Mouse (Mus musculus) lung, postnatal 10 days (tissue): ENCODE measurements around the gene Nop53.
A peak's percentile ranks its signal among the peaks of the same experiment; 100 is the strongest.

Experiments used
- DNase-seq: peaks from one replicate; pipeline ENCODE4 v3.0.0; 2021

Gene Nop53

GRCm38 (mm10) chr7:15955509-15955908 lies 9.6 kb upstream of the Nop53 start:
- DNase-seq: peak; percentile 72

GRCm38 (mm10) chr7:15954978-15955443 lies 9.1 kb upstream of the Nop53 start:
- DNase-seq: peak; percentile 94

DNA sequence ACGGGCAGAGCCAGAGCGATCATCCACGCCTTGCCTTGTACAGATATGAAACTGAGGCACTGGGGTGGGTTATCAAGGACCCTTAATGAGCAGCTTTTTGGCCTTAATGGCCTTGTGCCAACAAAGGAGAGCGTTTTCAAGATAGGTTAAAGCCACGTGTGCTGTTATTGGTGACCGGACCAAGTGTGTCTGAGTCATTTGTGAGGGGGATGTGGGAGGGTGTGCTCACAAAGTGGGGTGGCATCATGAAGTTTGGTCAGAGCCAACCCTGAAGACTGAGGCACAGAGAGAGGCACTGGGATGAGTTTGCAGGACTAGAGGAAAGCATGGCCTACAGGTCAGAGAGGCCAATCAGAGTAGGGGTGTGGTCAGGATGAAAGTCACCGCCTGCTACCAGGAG lies 8.6 kb upstream of the Nop53 start:
- DNase-seq: no peak

GRCm38 (mm10) chr7:15953307-15954074 lies 7.6 kb upstream of the Nop53 start:
- DNase-seq: peak; percentile 53

- no peak for DNase-seq
Measured at GRCm38 (mm10) chr7:15952416-15952815, 6.5 kb upstream of the Nop53 start.

DNA sequence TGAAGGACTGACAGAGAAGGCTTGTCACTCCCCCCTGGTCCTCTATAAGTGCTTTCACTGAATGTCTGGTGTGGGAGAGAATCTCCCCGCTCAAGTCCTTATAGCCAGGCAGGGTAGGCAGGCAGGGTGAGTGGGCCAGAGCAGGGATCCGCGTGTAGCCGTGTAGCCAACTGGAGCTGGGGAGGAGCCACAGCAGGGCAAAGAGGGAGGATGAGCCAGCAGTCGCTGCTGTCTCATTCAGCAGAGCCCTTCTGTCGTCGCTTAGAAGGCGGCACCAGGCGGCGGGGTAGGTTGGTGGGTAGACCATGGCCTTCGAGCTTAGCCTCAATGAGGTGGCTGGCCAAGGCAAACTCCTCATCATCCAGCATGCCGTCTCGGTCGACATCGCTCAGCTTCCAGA lies 4.1 kb upstream of the Nop53 start:
- no peak for DNase-seq

DNA sequence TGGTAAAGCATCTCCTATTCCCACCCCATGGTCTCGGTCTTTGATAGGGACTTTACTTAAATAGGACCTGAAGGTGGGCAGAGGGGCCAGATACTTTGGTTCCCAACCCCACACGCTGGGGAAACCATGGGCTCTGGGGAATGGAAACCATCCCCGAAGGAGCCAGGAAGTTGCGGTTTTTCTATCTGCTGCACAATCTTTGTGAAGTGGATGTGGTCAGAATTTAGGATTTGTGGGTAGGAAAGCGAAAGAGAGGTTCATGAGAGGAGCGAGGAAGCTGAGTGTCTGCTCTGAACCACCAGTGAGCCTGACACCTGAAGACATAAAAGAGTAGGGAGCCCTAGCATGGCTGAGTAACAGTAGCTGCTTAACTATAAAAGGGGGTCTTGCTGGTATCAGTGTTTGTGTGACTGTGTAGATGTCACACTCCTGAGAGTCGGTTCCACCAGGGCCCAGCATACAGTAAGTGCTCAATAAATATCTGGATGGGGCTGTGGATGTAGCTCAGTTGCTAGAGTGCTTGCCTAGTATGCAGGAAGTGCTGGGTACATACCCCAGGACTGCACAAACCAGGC lies 3.4 kb upstream of the Nop53 start:
- DNase-seq: no peak

GRCm38 (mm10) chr7:15948381-15948941 lies 2.6 kb upstream of the Nop53 start:
- peak; percentile 94 for DNase-seq

DNA sequence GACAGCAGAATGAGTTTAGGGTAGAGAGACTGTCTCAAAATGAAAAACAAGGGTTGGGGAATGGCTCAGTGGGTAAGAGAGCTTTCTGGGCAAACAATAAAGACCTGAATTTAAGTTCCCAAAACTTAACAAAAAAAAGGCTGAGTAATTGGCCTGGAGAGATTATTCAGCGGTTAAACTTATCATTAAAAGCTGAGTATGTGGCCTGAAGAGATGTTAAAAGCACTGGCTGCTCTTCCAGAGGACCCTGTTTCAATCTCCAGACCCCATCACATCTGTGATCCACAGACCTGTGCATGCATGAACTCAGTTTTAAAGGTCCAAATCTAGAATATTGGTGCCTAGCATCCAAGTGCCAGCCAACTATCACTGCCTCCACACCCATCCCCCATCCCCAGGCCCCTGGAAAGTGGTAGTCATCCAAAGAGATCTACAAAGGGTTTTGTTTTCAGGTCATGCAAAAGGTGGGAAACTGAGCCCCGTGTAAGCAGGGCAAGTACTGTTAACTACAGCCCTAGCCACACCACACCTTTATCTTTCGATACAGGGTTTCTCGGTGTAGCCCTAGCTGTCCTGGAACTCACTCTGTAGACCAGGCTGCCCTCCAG lies 1.9 kb upstream of the Nop53 start:
- no peak for DNase-seq

DNA sequence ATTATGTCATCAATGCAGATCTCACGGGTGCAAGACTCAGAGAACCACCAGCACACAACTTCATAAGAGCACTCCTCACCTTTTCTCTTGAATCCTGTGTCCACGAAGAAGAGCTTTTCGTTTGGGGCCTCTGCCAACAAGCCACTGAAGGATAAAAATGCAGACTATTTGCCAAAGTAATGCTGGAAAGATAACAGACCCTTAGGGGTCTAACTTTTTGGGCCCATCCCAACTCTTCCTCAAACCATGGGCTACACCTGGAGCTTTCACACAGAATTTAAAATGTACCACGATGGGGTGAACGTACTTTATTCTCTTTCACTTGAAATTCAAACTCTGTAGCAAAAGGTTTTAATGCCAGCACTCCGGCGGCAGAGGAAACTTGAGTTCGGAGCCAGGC lies 663 bp downstream of the Nop53 start:
- DNase-seq: no peak

- no peak for DNase-seq
Measured at GRCm38 (mm10) chr7:15944311-15944710, 1.6 kb downstream of the Nop53 start.

GRCm38 (mm10) chr7:15938621-15939020 lies 7.3 kb downstream of the Nop53 start:
- DNase-seq: no peak

- no peak for DNase-seq
Measured at GRCm38 (mm10) chr7:15937491-15937890, 8.4 kb downstream of the Nop53 start.

DNA sequence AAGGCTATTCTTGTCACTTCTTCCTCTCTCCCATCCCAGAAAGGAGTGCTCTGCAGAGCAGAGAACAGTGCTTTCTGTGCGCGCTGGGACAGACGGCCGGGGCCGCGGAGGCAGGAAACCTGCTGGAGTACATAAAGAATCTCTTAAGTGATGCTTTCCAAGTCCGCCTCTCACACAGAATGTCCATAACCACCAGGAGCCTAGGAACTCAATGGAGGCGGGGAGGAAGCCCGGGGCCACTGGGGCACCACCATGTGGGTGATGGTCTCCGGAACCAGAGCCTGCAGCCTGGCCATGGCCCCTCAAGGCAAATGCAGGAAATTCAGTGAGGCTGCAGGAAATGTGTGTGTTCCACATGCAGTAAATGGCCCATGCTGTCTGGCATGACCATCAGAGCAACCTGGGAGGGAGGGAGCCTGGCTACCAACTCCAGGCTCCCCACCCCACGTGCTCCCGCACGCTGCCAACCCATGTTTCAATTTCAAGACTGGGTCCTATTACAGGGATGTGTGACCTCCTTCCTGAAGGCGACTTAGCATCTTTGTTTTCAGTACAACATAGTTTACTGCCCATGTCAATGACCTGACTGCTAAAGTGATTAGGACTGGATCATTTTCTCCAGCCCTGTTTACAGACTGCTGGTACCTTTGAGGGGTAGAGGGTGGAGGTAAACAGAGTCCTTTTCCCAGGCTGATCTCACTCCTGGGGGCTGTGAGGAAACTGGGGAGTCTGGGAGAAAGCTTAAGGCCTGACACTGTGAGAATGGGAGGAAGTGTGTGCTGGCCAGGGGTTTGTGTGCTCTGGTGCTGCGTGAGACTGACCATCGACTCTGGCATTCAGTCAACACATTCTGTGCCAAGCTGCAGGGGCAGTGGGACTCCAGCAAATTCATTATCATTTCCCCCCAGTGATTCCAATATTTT lies 12.2 kb downstream of the Nop53 start:
- DNase-seq: peak; percentile 78

GRCm38 (mm10) chr7:15931635-15932034 lies 14.2 kb downstream of the Nop53 start:
- DNase-seq: no peak

DNA sequence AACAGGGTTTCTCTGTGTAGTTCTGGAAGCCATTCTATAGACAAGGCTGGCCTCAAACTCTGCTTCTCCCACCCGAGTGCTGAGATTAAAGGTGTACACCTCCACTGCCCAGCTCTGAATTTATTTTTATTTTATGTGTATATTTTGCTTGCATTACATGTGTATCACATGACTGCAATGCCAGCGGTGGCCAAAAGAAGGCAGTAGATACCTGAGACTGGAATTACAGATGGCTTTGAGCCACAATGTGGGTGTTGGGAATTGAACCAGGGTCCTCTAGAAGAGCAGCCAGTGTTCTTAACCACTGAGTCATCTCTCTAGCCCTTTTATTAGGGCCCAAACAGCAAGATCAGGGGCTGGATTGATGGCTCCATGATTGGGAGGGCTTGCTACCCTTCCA lies 15.3 kb downstream of the Nop53 start:
- no peak for DNase-seq

DNA sequence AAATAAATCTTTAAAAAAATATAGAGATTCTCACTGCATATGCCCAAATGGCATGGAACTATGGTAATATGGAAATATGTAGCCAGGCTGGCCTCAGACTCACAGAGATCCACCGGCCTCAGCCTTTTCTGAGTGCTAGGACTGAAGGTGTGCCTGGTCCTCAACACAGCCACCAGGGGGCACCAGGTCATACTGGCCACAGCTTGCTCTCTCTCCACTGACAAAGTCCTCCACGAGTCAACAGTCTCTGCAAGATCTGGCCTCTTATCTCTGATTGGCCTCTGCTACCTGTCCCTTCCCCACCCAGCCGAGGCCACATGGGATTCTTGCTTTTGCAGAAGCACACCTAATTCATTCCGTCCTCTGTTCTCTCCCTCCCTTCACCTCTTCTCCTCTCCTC lies 16.0 kb downstream of the Nop53 start:
- peak; percentile 84 for DNase-seq

DNA sequence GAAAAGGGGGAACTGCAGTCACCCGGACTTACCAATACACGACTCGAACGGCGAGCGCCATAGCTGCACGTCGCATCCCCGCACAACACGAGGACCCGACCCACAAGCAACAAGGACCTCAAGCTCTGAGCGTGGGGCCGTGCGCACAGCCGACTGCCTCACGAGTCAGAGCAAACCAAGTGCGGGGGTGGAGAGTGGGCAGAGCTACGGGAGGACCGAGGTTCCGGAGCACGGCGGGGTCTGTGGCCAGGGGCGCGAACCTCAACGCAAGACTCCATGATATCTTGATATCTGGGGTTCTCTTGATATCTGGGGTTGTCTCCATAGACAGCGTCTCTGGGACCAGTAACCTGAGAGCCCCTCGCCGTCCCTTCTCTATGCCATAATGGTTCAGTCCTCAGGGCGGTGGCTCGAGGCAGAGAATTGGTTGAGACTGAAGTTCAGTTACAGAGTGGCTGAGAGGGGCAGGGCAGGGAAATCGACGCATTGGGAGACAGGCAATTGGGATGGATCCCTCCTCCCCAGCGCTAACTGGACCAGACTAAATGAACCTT lies 23.6 kb downstream of the Nop53 start, which contains the start of gene Selenow:
Gene Selenow, minus strand, starts transcription at position 183 of the 554 bp plus-strand sequence.
- DNase-seq: peak; percentile 94

DNA sequence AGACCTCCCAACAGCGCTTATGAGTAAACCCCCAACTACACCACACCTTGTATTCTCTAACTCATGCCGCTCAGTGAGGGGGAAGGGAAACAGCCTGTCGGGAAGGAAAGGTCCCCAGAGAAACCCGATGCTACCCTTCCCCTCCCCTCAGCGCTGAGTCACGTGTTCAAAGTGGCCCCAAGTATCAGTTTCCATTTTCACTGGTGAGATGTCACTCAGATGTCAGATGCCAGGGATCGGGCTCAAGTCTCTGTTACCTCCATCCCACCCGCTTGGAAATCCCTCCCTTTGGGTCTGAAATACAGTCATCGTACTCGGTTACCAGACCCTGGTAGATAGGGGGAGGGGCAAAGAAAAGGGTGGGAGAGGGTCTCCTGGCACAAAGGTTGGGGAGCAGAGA lies 24.1 kb downstream of the Nop53 start:
- peak; percentile 53 for DNase-seq

GRCm38 (mm10) chr7:15920645-15921190 lies 25.2 kb downstream of the Nop53 start:
- no peak for DNase-seq

DNA sequence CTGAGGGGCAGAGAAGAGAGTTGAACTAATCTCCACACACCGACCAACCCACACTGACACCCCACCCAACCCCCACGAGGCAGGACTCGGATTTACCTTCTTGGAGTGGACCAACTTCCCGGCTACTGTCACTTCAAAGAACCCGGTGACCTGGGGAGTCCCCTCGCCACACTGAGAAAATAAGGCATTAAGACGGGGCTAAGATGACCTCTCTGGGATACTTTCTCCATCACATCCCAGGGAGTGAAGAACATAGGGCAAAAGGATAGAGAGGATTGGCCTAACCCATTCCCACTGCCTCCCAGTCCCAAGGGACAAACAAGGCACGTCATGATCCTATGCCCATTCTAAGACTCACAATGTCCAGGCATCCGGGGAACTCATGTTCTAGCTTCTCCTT lies 25.9 kb downstream of the Nop53 start:
- no peak for DNase-seq

- no peak for DNase-seq
Measured at GRCm38 (mm10) chr7:15918371-15918770, 27.5 kb downstream of the Nop53 start.
